Mouse (Mus musculus) ES-CJ7 (cell line): ENCODE measurements around the gene Tnip1.

Experiments used
- DNase-seq: peaks from one replicate; pipeline ENCODE4 v3.0.0; 2011; ENCODE audit warnings: low read depth, low spot score

The Tnip1 gene

DNA sequence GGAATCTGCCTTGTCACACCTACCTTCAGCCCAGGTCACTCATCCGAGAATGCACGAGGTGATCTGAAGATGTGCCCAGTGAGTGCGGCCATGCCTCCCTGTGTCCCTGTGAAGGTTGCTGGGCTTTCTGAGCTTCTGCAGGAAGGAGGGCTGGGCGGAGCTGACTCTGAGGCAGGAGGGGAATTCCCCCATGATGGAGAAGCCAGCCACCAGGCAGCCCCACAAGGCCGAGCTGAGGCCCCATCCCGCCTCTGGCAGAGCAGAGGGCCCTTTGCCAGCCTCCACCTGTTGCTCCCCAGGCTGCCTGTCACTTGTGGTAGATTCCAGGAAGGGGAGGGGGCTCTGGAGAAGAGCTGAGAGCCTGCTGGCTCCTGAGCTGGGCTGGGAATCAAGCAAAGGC is at the start of gene Tnip1:
Tnip1 (minus strand) TSS at position 108 of the 400 bp plus-strand sequence.
- no peak for DNase-seq

- no peak for DNase-seq
These were observed 48.7 kb upstream of the Tnip1 start for GRCm38 (mm10) chr11:55011440-55011839.

GRCm38 (mm10) chr11:55008230-55008629 is 45.5 kb upstream of the Tnip1 start:
- no peak for DNase-seq

DNA sequence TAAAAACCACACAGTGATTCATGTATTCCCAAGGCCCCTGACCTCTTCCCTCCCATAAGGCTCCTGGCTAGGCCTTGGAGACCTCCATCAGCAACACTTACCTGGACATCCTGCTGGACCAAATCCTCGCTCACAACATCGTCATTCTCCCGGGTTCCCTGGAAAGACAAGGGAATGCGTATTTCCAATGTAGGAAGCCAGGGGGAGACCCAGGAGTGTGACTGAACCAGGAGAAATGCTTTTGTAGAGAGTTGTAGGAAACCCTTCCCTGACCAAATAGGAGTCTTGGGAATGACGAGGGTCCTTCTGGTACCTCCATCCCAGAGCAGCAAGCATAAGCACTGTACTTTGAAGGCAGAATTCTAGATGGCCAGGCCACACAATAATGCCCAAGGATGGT is 43.0 kb upstream of the Tnip1 start:
- DNase-seq = no peak

DNA sequence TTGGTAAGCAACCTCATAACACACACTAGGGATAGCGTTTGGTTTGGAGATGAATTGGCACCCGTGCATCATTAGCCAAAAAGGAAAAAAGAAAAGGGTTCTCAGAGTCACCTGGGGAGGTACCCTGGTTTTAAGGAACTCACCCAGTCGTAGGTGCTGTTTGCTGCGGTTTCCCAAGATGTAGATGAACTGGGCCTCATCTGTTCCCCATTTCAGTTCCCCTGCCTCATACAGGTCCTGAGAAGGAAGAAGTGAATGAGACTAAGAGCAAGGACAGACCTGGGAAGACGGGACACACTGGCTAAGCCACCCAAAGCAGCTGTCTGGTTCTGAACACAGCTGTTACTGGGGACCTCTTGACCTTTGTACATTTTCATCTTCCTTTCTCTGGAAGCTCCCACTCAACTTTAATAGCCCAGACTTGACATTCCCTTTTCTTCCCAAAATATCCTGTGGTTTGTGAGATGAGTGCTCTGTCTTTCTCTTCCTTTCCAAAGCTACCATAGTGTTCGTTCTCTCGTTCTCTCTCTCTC is 42.3 kb upstream of the Tnip1 start:
- no peak for DNase-seq

- peak; percentile 73 for DNase-seq
These were observed 36.0 kb upstream of the Tnip1 start for GRCm38 (mm10) chr11:54998708-54999107.

GRCm38 (mm10) chr11:54998284-54998683 is 35.6 kb upstream of the Tnip1 start:
- DNase-seq = peak; percentile 91

GRCm38 (mm10) chr11:54996176-54996575 is 33.5 kb upstream of the Tnip1 start:
- DNase-seq = no peak

DNA sequence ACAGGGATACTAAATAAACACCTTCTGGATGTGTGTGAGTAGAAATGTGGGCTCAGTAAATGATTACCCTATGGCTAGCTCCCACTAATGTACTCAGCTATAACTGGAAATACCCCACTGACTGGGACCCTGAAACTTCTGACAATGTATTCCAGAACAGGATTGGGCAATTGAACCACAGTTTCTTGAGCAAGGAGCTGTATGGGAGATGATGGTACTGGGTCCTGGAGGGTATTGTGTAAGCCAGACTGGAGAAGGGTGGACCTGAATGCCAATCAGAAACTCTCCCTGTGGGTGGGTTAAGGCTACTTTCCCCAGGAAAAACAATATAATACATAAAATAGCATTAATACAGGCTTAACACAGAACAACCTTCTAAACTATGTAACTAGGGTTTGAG is 27.2 kb upstream of the Tnip1 start:
- DNase-seq = no peak

GRCm38 (mm10) chr11:54988754-54989349 is 26.1 kb upstream of the Tnip1 start:
- DNase-seq = no peak

- DNase-seq = peak; percentile 84
These were observed 25.3 kb upstream of the Tnip1 start for GRCm38 (mm10) chr11:54987974-54988373.

GRCm38 (mm10) chr11:54985086-54985485 is 22.4 kb upstream of the Tnip1 start:
- DNase-seq = no peak

- DNase-seq = no peak
These were observed 21.9 kb upstream of the Tnip1 start for GRCm38 (mm10) chr11:54984581-54984980.

DNA sequence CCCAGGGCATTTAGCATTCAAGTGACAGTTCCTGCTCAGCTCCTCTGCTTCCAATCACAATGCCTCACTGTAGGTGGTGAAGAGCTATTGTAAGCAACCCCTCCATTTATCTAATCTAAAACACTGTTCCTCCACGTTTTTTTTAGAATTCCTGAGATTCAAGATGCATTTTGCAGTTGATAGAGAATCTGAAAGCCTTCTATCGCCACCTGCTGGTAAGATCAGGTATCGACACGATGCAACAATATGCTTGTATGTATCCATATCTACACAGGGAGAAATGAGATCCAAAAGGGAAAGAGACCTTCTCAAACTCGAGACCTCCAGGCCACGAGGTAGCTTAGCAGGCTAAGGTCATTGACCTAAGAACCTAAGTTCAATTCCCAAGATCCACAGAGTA is 21.4 kb upstream of the Tnip1 start:
- peak; percentile 69 for DNase-seq

GRCm38 (mm10) chr11:54982520-54982919 is 19.8 kb upstream of the Tnip1 start:
- DNase-seq = peak; percentile 34

GRCm38 (mm10) chr11:54981630-54982029 is 18.9 kb upstream of the Tnip1 start:
- DNase-seq = no peak

DNA sequence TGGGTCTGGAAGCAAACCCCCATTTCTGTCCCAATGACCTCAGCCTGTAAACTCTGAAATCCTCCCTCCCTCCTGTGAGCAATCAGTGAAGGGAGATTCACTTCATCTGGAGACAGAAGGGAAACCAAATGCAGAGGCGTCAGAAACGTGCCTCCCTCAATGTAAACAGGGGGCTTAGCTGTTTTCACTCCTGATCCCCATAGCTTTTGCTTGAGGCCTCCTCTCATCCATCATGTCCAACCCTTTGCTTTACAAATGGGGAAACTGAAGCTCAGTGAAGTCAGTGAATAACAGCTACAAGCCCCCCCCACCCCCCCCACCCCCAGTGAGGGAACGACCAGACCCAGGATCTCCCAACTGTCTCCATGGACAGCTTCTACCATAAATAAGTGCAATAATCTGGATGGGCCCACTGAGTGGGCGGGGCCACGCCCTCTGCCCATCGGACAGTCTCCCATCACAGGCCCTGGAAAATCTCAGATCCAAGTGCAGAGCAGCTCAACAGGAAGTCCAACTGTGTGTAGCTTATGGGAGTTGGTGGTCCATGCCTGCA is 14.7 kb upstream of the Tnip1 start:
- no peak for DNase-seq

GRCm38 (mm10) chr11:54976351-54976750 is 13.6 kb upstream of the Tnip1 start:
- DNase-seq = no peak

DNA sequence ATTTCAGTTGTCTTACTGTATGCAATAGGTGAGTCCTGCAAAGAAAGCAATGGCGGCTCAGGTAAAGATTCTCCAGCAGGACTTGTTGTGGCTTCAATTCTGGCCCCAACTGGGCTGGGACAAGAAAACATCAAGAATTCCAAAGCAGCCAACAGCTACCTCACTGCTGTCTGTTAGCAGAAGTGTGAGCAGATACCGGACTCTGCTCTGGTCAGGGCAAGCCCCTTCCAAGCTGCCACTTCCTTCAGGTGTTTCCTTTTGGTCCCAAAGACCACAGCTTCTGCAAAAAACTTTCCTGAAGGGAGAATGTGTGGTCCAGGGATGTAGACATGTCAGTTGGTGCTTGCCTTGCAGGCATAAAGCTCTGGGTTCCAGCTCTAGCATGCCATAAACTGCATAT is 13.0 kb upstream of the Tnip1 start:
- no peak for DNase-seq

GRCm38 (mm10) chr11:54975340-54975739 is 12.6 kb upstream of the Tnip1 start:
- no peak for DNase-seq

- DNase-seq = no peak
These were observed 11.9 kb upstream of the Tnip1 start for GRCm38 (mm10) chr11:54974639-54975038.

GRCm38 (mm10) chr11:54973481-54974212 is 10.9 kb upstream of the Tnip1 start:
- peak; percentile 86 for DNase-seq

DNA sequence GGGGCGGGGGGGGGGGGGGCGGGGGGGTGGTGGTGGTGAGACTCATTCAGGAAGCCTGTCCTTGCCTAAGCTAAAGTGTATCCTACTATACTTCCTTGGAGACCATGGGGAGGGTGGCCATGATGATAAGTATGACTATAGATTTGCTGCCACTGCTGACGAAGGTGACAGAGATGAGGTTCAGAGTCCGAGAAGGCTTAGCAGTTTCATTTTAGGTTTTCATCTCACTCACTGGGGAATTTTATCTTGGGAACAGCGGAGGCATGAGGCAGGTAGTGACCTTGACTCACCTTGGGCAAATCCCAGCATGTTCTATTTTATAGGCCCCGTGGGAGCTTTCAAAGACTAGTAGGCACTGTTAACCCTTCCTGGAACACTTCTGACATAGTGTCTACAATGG is 10.1 kb upstream of the Tnip1 start:
- DNase-seq = no peak
